Mouse (Mus musculus) inflammation-experienced regulatory T-cells, adult 6 months (primary cell): Measurements from ENCODE around the gene Sinhcaf. TPM values are rescaled to one million over a fixed set of nuclear protein-coding genes. Genes with fewer than 3 reads are reported as not detected.
"Not testable (repeated sequence)": the region's sequence is repeated elsewhere in the genome, so short reads cannot be mapped to it uniquely, and the experiment has no call there.

ENCODE experiments used
- ATAC-seq: one replicate; pipeline ENCODE4 v1.8.0; 2017
- polyA plus RNA-seq, 3 experiments: library from polyadenylated mRNA; unstranded; fragments of 100-300 nt; shearing (Covaris generic); gene quantifications; one replicate each; pipeline ENCODE4 v1.2.1; 2017

Sinhcaf gene
- polyA plus RNA-seq, result 10 to 100 TPM; 61.7 to 81.8 (median 61.8) TPM

GRCm38 (mm10) chr6:148946409-148946742 is at the start of gene Sinhcaf:
Gene Sinhcaf (minus strand): TSS chr6:148946467.
- peak; percentile 71 for ATAC-seq

- no peak for ATAC-seq
Measured at GRCm38 (mm10) chr6:148994327-148994999, 48.2 kb upstream of the Sinhcaf start.

- no peak for ATAC-seq
Measured at GRCm38 (mm10) chr6:148993117-148994077, 47.1 kb upstream of the Sinhcaf start.

GRCm38 (mm10) chr6:148992373-148993116 is 46.3 kb upstream of the Sinhcaf start:
- ATAC-seq, result no peak

- no peak for ATAC-seq
Measured at GRCm38 (mm10) chr6:148991660-148992372, 45.5 kb upstream of the Sinhcaf start.

GRCm38 (mm10) chr6:148989792-148990491 is 43.7 kb upstream of the Sinhcaf start:
- ATAC-seq, result not testable (repeated sequence)

GRCm38 (mm10) chr6:148986003-148986402 is 39.7 kb upstream of the Sinhcaf start:
- ATAC-seq, result no peak

GRCm38 (mm10) chr6:148980495-148980894 is 34.2 kb upstream of the Sinhcaf start:
- no peak for ATAC-seq

GRCm38 (mm10) chr6:148975096-148975495 is 28.8 kb upstream of the Sinhcaf start:
- ATAC-seq, result no peak

- ATAC-seq, result no peak
Measured at GRCm38 (mm10) chr6:148972891-148973290, 26.6 kb upstream of the Sinhcaf start.

GRCm38 (mm10) chr6:148972059-148972848 is 26.0 kb upstream of the Sinhcaf start:
- no peak for ATAC-seq

- ATAC-seq, result no peak
Measured at GRCm38 (mm10) chr6:148971385-148971940, 25.2 kb upstream of the Sinhcaf start.

GRCm38 (mm10) chr6:148961285-148961684 is 15.0 kb upstream of the Sinhcaf start:
- ATAC-seq, result no peak

- no peak for ATAC-seq
Measured at GRCm38 (mm10) chr6:148959540-148960238, 13.4 kb upstream of the Sinhcaf start.

GRCm38 (mm10) chr6:148958712-148959111 is 12.4 kb upstream of the Sinhcaf start:
- ATAC-seq, result no peak

- ATAC-seq, result no peak
Measured at GRCm38 (mm10) chr6:148957046-148957445, 10.8 kb upstream of the Sinhcaf start.

- no peak for ATAC-seq
Measured at GRCm38 (mm10) chr6:148955641-148956420, 9.6 kb upstream of the Sinhcaf start.

GRCm38 (mm10) chr6:148946881-148947405 is 676 bp upstream of the Sinhcaf start:
- no peak for ATAC-seq
